Mouse (Mus musculus): ENCODE data around the gene Wdr38. TPM values are rescaled to one million over a fixed set of nuclear protein-coding genes. Genes with fewer than 3 reads are reported as not detected.
A peak's percentile ranks its signal among the peaks of the same experiment; 100 is the strongest.
"Not testable (repeated sequence)": the region's sequence is repeated elsewhere in the genome, so short reads cannot be mapped to it uniquely, and the experiment has no call there.

Wdr38 gene
- total RNA-seq, 2 experiments from 2014 or later = 0.32 to 0.70 TPM

DNA sequence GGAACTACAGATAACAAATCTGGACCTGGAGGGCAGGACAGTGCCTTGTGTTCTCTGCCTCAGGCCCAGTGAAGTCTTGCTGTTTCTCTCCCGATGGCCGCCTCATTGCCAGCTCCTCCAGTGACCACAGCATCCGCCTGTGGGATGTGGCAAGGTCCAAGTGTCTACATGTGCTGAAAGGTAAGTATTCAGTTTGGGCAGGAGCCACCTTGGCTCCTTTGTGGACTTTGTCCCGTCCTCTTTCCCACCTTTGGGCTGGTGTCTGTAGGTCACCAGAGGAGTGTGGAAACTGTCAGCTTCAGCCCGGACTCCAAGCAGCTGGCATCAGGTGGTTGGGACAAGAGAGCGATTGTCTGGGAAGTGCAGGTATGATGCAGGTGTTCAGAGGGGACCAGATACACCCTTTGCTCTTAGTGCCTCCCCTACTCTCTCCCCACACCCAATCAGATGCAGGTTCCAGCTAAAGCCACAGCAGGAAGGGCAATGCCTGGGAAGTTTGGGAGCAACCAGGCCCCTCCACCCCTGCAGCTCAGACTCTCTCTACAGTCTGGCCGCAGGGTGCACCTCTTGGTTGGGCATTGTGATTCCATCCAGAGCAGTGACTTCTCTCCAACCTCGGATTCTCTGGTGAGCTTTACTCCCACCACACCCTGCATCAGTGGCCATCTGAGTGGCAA, 2.8 kb downstream of the Wdr38 start:
- no peak overlapping the region for H3K4me3 ChIP-seq
- no peak overlapping the region for H3K27ac ChIP-seq
- TF ChIP-seq CTCF (IDR thresholded peaks at IDR 0.05) = no peak
- intact Hi-C loops (cut with DNase I) = no loop called here
- DNase-seq (ENCODE audit: extremely low spot score in 1 of 2, low spot score in 2 of 2) = no peak

DNA sequence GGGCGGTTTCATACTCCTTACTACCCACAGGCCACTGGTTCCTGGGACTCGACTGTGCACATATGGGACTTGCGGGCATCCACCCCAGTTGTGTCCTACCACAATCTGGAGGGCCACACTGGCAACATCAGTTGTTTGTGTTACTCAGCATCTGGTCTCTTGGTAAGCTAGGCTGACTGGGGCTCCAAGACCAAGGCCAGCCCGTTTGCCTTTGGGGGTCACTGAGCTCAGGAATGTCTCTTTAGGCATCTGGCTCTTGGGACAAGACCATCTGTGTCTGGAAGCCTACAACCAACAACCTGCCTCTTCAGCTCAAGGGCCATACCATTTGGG, 3.3 kb downstream of the Wdr38 start:
- no peak for DNase-seq (ENCODE audit: extremely low spot score in 1 of 2, low spot score in 2 of 2)
- TF ChIP-seq CTCF (IDR thresholded peaks at IDR 0.05) = no peak
- Histone ChIP-seq H3K27ac (no peak overlapping the region), H3K4me3 (no peak overlapping the region)
- intact Hi-C loops (cut with DNase I) = no loop called here

DNA sequence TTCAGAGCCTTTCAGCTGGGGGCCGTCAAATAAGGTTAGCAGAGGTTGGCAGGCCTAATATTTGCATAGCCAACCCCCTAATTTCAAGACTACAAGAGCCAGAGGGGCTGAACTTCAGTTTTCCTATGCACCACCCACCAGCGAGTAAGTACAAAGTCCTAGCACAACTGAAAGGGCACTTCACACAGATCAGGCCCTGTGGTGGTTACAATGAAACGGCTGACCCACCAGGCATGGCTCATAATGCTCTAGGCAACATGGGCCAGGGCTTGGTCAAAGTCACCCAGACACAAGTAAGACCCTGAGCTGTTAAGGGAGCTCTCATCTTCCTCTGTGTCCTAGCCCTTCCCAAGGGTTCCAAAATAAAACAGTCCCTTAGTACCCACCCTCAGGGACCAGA, 4.6 kb downstream of the Wdr38 start:
- no peak for TF ChIP-seq CTCF (IDR thresholded peaks at IDR 0.05)
- intact Hi-C loops (cut with DNase I) = no loop called here
- no peak for DNase-seq (ENCODE audit: extremely low spot score in 1 of 2, low spot score in 2 of 2)
- Histone ChIP-seq H3K4me3 (no peak overlapping the region), H3K27ac (no peak overlapping the region)

DNA sequence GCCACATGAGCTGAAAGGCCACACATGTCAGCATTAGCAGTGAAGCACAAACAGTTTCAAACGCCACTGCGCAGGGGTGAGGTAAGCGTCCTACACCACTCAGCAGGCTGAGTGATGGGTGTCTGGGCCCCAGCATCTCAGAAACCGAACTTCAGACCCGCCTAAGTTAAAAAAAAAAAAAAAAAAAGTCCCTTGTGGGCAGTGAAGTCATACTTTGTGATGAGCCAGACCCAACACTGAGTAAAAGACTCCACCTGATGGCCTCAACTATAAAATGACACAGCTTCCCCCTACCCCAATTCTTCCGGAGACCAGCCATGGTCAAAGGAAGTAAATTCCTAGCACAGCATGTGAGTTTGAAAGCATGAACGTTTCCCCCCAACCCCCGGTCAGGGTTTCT, 5.8 kb downstream of the Wdr38 start:
- DNase-seq (ENCODE audit: extremely low spot score in 1 of 2, low spot score in 2 of 2) = no peak
- no peak overlapping the region for H3K27ac ChIP-seq
- intact Hi-C loops (cut with DNase I) = no loop called here
- H3K4me3 ChIP-seq = no peak overlapping the region
- TF ChIP-seq CTCF (IDR thresholded peaks at IDR 0.05) = no peak

DNA sequence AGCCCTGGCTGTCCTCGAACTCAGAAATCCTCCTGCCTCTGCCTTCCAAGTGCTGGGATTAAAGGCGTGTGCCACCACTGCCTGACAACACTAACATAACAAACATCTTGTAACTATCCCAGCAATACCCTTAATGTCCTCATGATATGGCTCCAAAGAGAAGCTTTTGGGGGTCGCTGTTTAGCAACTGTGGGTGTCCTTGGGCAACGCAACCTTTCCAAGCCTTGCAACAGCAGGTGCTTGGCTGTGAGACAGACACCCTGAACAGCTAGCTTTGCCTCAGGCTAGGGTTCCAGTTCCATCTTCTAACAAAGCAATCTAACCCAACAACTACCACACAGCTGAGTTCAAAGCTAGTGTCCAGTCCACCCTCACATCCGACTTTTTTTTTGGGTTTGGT, 6.2 kb downstream of the Wdr38 start:
- H3K4me3 ChIP-seq = no peak overlapping the region
- intact Hi-C loops (cut with DNase I) = no loop called here
- TF ChIP-seq CTCF (IDR thresholded peaks at IDR 0.05) = no peak
- no peak for DNase-seq (ENCODE audit: extremely low spot score in 1 of 2, low spot score in 2 of 2)
- H3K27ac ChIP-seq = no peak overlapping the region

DNA sequence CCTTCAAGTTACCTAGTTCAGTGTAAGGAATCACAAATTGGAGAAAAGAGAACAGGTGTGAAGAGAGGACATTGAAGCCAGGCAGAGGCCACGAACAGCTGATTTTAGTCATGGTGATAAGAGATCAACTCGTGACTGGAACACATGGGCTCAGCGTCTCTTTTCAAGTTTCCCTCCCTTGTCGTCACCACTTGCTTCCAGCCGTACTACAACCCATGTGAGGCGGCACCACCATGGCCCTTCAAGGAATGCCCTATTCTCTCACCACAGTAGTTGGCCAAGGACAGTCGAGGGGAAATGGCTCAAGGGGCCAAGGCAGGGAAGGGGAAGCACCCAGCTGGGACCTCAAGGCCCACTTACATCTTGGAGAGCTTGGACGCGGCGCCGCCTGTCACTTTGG, 7.1 kb downstream of the Wdr38 start:
- peak overlapping the region; percentile 80 for H3K4me3 ChIP-seq
- TF ChIP-seq CTCF (IDR thresholded peaks at IDR 0.05) = no peak
- H3K27ac ChIP-seq = peak overlapping the region; percentile 63
- intact Hi-C loops (cut with DNase I) = no loop called here
- DNase-seq (ENCODE audit: extremely low spot score in 1 of 2, low spot score in 2 of 2) = no peak

DNA sequence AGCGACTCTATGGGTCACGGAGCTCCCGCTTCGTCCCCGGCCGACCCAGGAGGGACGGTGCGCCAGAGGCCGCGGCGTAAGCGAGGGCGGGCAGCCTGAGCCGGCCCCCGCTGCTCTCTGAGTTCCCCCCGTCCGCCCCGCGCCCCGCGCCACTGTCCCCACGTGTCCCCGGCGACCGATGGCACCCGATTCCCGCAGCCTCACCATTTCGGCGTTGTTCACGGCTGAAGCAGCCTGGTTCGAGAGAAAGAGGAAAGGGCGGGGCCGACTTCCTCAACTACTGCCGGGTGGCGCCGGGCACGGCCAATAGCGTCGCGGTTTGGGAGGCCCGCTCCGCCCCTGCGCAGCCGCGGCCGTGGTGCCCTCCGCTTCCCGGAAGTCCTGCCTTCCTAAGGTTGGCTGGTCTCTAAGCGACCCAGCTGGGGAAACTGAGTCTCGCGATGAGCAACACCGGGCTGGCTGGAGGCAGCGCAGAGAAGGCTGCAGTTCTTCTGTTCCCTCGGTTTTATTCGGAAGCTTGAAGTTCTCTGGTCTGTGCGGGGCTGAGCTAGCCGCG, 7.7 kb downstream of the Wdr38 start, which contains the start of gene Arpc5l:
Arpc5l (plus strand) TSS at position 469 of the 556 bp plus-strand sequence.
- peak within 1 kb of the TSS; percentile 74 for H3K27ac ChIP-seq
- DNase-seq (ENCODE audit: extremely low spot score in 1 of 2, low spot score in 2 of 2) = peak; percentile 91 to 93
- no peak for TF ChIP-seq CTCF (IDR thresholded peaks at IDR 0.05)
- intact Hi-C loops (cut with DNase I) = no loop called here
- peak within 1 kb of the TSS; percentile 80 for H3K4me3 ChIP-seq

DNA sequence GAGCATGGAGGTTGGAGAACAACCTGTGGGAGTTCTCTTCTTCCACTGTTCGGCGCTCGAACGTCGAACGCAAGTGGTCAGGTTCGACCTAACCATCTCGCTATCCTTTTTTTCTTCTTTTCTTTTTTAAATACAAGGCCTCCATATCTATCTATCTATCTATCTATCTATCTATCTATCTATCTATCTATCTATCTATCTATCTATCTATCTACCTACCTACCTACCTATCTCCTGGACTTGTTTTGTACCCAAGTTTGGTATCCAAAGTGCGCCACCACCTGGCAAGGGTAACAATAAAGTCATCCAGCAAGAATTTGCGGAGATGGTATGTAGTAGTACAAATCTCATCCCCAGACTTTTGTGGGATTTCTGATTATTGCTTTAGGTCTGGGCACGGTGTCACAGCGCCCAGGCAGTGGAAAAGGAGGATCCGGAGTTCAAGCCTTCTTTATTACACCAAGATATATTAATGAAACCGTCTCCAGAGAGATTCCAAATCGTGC, 8.4 kb downstream of the Wdr38 start, which contains the start of gene Rpl35:
Rpl35 (minus strand) TSS at position 51 of the 506 bp plus-strand sequence.
- peak; percentile 25; the same call in 1 of the 2 replicates for TF ChIP-seq CTCF (IDR thresholded peaks at IDR 0.05)
- Histone ChIP-seq H3K4me3 (peak within 1 kb of the TSS; percentile 80), H3K27ac (peak within 1 kb of the TSS; percentile 74)
- intact Hi-C loops (cut with DNase I) = no loop called here
- DNase-seq (ENCODE audit: extremely low spot score in 1 of 2, low spot score in 2 of 2) = no peak

DNA sequence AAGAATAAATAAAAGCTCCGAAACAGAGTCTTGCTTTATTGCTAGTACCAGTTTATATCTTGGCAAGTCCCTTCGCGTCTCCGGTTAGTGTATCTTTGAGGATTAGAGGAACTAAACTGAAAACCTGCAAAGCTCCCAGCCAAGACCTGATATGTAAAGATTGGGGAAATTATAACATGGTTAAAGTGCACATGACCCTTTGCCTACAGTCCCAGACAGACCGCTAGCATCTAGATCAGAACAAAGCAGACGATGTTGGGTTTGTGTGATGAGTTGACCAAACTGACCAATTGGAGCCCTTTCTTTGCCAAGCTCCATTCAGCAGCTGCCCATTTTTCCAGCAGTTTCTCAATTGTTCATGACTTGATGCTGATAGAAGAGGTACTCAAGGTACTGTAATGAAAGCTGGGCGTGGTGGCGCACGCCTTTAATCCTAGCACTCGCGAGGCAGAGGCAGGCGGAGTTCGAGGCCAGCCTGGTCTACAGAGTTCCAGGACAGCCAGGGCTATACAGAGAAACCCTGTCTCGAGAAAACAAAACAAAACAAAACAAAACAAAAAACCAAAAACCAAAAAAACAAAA, 9.0 kb downstream of the Wdr38 start:
- Histone ChIP-seq H3K27ac (no peak overlapping the region), H3K4me3 (no peak overlapping the region)
- intact Hi-C loops (cut with DNase I) = no loop called here
- DNase-seq (ENCODE audit: extremely low spot score in 1 of 2, low spot score in 2 of 2) = no peak
- TF ChIP-seq CTCF (IDR thresholded peaks at IDR 0.05) = no peak

DNA sequence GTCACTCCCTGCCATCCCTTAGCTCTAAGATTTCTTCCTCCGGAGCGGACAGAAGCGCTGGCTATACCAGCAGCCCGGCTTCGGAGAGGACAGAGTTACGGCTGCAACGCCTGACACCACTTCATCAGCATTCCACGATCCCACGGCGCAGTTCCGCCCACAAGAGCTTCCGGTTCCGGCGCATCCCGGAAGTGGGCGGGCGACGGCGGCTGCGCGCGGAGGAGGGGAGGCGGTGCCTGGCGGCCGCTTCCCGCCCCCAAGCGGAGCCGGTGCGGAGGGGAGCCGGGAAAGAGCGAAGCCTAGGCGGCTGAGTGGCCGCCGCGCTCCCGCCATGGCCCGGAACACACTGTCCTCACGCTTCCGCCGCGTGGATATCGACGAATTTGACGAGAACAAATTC, 10.6 kb downstream of the Wdr38 start:
- Histone ChIP-seq H3K4me3 (peak overlapping the region; percentile 95), H3K27ac (peak overlapping the region; percentile 75)
- intact Hi-C loops (cut with DNase I) = loop anchor here (2.0 kb wide), 1 partner anchor 57 kb away; the partner anchor contains the start of gene Golga1
- peak; percentile 94 to 97 for DNase-seq (ENCODE audit: extremely low spot score in 1 of 2, low spot score in 2 of 2)
- no peak for TF ChIP-seq CTCF (IDR thresholded peaks at IDR 0.05)

DNA sequence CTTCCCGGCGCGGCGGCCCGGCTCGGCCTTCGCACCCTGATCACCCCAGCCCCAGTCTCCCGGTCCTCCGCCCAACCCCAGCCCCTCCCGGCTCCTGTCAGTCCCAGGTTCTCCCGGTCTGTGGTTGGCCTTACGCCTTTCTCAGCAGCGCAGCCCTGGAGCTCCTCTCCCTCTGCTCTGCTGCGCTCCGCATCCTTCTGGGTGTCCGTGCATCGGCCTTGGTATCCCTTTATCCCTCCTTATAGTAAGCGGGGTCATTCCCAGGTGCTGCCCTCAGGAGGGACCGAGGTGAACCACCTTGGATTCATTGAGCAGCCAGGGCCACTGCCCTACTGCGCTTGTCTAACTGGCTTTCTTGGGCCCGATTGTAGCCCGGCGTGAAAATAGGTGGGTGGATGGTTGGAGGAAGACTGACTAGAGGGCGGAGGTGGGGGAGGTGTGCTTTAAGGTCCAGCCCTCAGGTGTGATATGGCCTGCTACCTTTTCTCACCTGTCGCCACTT, 11.1 kb downstream of the Wdr38 start:
- intact Hi-C loops (cut with DNase I) = loop anchor here (2.0 kb wide), 1 partner anchor 56 kb away; the partner anchor contains the start of gene Golga1
- Histone ChIP-seq H3K4me3 (peak overlapping the region; percentile 95), H3K27ac (peak overlapping the region; percentile 75)
- no peak for DNase-seq (ENCODE audit: extremely low spot score in 1 of 2, low spot score in 2 of 2)
- TF ChIP-seq CTCF (IDR thresholded peaks at IDR 0.05) = no peak

DNA sequence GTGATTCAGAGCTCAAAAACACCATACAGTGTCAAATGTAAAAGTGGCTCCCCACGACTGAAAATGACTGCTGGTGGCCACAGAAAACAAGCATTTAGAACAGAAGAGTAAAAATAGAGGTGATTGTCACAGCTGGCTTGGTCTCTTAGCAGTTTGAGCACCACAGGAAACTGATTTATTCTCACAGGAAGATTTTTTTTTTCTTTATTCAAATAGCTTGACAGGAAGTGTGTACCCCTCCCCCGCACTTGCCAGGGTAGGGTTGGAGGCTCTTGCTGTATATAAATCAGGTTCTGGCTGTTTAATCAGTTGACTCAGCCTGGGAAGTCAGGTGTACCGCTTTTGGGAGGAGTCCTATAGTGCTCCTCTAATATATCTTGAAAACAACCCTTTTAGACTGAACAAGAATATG, 11.7 kb downstream of the Wdr38 start:
- peak; percentile 32 to 56 for DNase-seq (ENCODE audit: extremely low spot score in 1 of 2, low spot score in 2 of 2)

DNA sequence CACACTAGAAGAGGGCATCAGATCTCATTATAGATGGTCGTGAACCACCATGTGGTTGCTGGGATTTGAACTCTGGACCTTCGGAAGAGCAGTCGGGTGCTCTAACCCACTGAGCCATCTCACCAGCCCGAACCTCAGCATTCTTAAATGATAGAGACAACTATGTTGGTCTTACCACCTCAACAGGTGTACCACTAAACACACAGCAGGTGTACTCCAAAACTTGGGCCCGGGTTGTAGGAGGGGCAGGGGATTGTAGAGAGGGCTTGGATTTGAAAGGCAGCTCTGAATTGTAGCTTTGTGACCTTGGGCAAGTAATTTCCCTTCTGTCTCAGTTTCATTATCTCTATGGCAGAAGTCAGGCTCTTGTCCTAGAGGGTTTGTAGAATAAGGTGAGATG, 12.9 kb downstream of the Wdr38 start:
- intact Hi-C loops (cut with DNase I); DNase-seq (ENCODE audit: extremely low spot score in 1 of 2, low spot score in 2 of 2); H3K4me3 ChIP-seq; H3K27ac ChIP-seq: not testable (repeated sequence)

More for the DNA sequence above, 11.7 kb downstream of the Wdr38 start:
- no peak for TF ChIP-seq CTCF (IDR thresholded peaks at IDR 0.05)
- H3K27ac ChIP-seq = peak overlapping the region; percentile 8; the same call in 1 of the 2 replicates
- peak overlapping the region; percentile 95 for H3K4me3 ChIP-seq
- intact Hi-C loops (cut with DNase I) = loop anchor here (2.0 kb wide), 1 partner anchor 56 kb away; the partner anchor contains the start of gene Golga1

Measured in left cerebral cortex, adult 2 months (tissue).